Mouse (Mus musculus) stomach, postnatal 0 days (tissue): ENCODE results near the gene Hmox2.

Experiments
- CTCF ChIP-seq: IDR thresholded peaks from 2 replicates; pipeline ENCODE4 v1.5.1; 2016; ENCODE audit warnings: antibody characterized with exemption, low read depth, mild to moderate bottlenecking, moderate library complexity
- EP300 ChIP-seq: optimal IDR thresholded peaks from 2 replicates; pipeline ENCODE3; 2016; ENCODE audit warnings: antibody characterized with exemption

- TF ChIP-seq CTCF, result no peak
- TF ChIP-seq EP300, result no peak
Measured at GRCm38 (mm10) chr16:4725266-4725665, 895 bp upstream of the Hmox2 start.
